Mouse (Mus musculus) MEL (cell line): ENCODE results near the gene Tmem150a. TPM values are rescaled to one million over a fixed set of nuclear protein-coding genes. Genes with fewer than 3 reads are reported as not detected.

ENCODE experiments used
- DNase-seq: peaks from one replicate; pipeline ENCODE4 v3.0.0; 2011; ENCODE audit warnings: low read depth, low spot score
- H3K27ac ChIP-seq: 2 replicates; pipeline ENCODE4 v1.5.1; 2012; ENCODE audit warnings: low read depth, mild to moderate bottlenecking, control low read depth, low read length, moderate library complexity; ENCODE audit not compliant: control insufficient read depth
- H3K27me3 ChIP-seq, 2 experiments: fragments of 150-350 bp in 1 of 2; sonication (generic) in 1 of 2; 2 replicates each; pipeline ENCODE4 v1.6.1; 2012; ENCODE audit warnings: low read length in 2 of 2, mild to moderate bottlenecking in 2 of 2, improper control_type of control experiment in 1 of 2, moderate library complexity in 1 of 2; ENCODE audit not compliant: insufficient read depth in 2 of 2, control insufficient read depth in 1 of 2
- H3K36me3 ChIP-seq, 2 experiments: 2 replicates each; pipeline ENCODE4 v1.6.1; 2012 to 2014; ENCODE audit warnings: low read length in 2 of 2, improper control_type of control experiment in 1 of 2, inconsistent platforms in 1 of 2, mild to moderate bottlenecking in 1 of 2; ENCODE audit not compliant: insufficient read depth in 2 of 2, control insufficient read depth in 1 of 2
- H3K4me1 ChIP-seq, 2 experiments: fragments of 150-350 bp in 1 of 2; sonication (generic) in 1 of 2; 2 replicates each; pipeline ENCODE4 v1.6.1; 2012; ENCODE audit warnings: low read length in 2 of 2, improper control_type of control experiment in 1 of 2, mild to moderate bottlenecking in 1 of 2; ENCODE audit not compliant: insufficient read depth in 2 of 2, control insufficient read depth in 1 of 2
- H3K4me3 ChIP-seq, 2 experiments: fragments of 150-350 bp in 1 of 2; sonication (generic) in 1 of 2; 2 replicates each; pipeline ENCODE4 v1.5.1; 2012; ENCODE audit warnings: low read depth in 2 of 2, low read length in 2 of 2, mild to moderate bottlenecking in 2 of 2, moderate library complexity in 2 of 2, control low read depth in 1 of 2, improper control_type of control experiment in 1 of 2; ENCODE audit not compliant: control insufficient read depth in 1 of 2, insufficient read depth in 1 of 2
- H3K79me2 ChIP-seq: 2 replicates; pipeline ENCODE4 v1.6.1; 2012; ENCODE audit warnings: mild to moderate bottlenecking, low read length, moderate library complexity; ENCODE audit not compliant: control insufficient read depth, poor library complexity, insufficient read depth
- H3K9ac ChIP-seq: 2 replicates; pipeline ENCODE4 v1.6.1; 2012; ENCODE audit warnings: low read depth, mild to moderate bottlenecking, control low read depth, low read length, moderate library complexity; ENCODE audit not compliant: control insufficient read depth, poor library complexity, severe bottlenecking
- H3K9me3 ChIP-seq: fragments of 150-350 bp; sonication (generic); replicated peaks from 2 replicates; pipeline ENCODE4 v1.6.1; 2012; ENCODE audit warnings: mild to moderate bottlenecking, low read length, improper control_type of control experiment, moderate library complexity; ENCODE audit not compliant: insufficient read depth
- BHLHE40 ChIP-seq: IDR thresholded peaks from 2 replicates; pipeline ENCODE4 v1.6.1; 2012; ENCODE audit warnings: low read depth, mild to moderate bottlenecking, inconsistent platforms, low read length, improper control_type of control experiment, borderline replicate concordance
- CHD1 ChIP-seq: IDR thresholded peaks from 2 replicates; pipeline ENCODE4 v1.6.1; 2012; ENCODE audit warnings: low read depth, mild to moderate bottlenecking, inconsistent platforms, low read length, improper control_type of control experiment
- CHD2 ChIP-seq: IDR thresholded peaks from 2 replicates; pipeline ENCODE4 v1.6.1; 2011; ENCODE audit warnings: low read length, improper control_type of control experiment
- CTCF ChIP-seq, 3 experiments: IDR thresholded peaks in 2 of 3; conservative IDR thresholded peaks in 1 of 3; 2 replicates each; pipeline ENCODE4 v1.5.1; 2011 to 2012; ENCODE audit warnings: low read length in 3 of 3, low read depth in 2 of 3, mild to moderate bottlenecking in 2 of 3, improper control_type of control experiment in 1 of 3, inconsistent platforms in 1 of 3, mixed read lengths in 1 of 3, moderate library complexity in 1 of 3; ENCODE audit not compliant: control insufficient read depth in 1 of 3, insufficient read depth in 1 of 3, poor library complexity in 1 of 3, severe bottlenecking in 1 of 3
- E2F4 ChIP-seq: IDR thresholded peaks from 2 replicates; pipeline ENCODE4 v1.6.1; 2011; ENCODE audit warnings: low read depth, low read length, improper control_type of control experiment, borderline replicate concordance
- ELF1 ChIP-seq: IDR thresholded peaks from 2 replicates; pipeline ENCODE4 v1.6.1; 2014; ENCODE audit warnings: low read depth, mild to moderate bottlenecking, inconsistent platforms, low read length, improper control_type of control experiment, moderate library complexity
- EP300 ChIP-seq, 2 experiments: IDR thresholded peaks; 2 replicates each; pipeline ENCODE4 v1.6.1; 2011; ENCODE audit warnings: improper control_type of control experiment in 2 of 2, low read length in 2 of 2, low read depth in 1 of 2, mild to moderate bottlenecking in 1 of 2
- GABPA ChIP-seq: IDR thresholded peaks from 2 replicates; pipeline ENCODE4 v1.6.1; 2012; ENCODE audit warnings: low read depth, mild to moderate bottlenecking, inconsistent platforms, low read length, improper control_type of control experiment, moderate library complexity
- GATA1 ChIP-seq: IDR thresholded peaks from 2 replicates; pipeline ENCODE4 v1.6.1; 2011; ENCODE audit warnings: low read depth, low read length, improper control_type of control experiment
- HCFC1 ChIP-seq: IDR thresholded peaks from 2 replicates; pipeline ENCODE4 v1.6.1; 2012; ENCODE audit warnings: low read depth, mild to moderate bottlenecking, inconsistent platforms, low read length, improper control_type of control experiment, moderate library complexity
- JUND ChIP-seq: IDR thresholded peaks from 2 replicates; pipeline ENCODE4 v1.6.1; 2011; ENCODE audit warnings: low read depth, mild to moderate bottlenecking, improper control_type of control experiment, low read length
- KAT2A ChIP-seq: conservative IDR thresholded peaks from 2 replicates; pipeline ENCODE4 v1.6.1; 2012; ENCODE audit warnings: low read depth, low read length, improper control_type of control experiment, inconsistent platforms
- MAFK ChIP-seq: IDR thresholded peaks from 2 replicates; pipeline ENCODE4 v1.6.1; 2011; ENCODE audit warnings: low read depth, mild to moderate bottlenecking, low read length, improper control_type of control experiment, borderline replicate concordance
- MAX ChIP-seq: IDR thresholded peaks from 2 replicates; pipeline ENCODE4 v1.6.1; 2011; ENCODE audit warnings: low read length, improper control_type of control experiment
- MAZ ChIP-seq: IDR thresholded peaks from 2 replicates; pipeline ENCODE4 v1.6.1; 2012; ENCODE audit warnings: low read depth, mild to moderate bottlenecking, inconsistent platforms, low read length, improper control_type of control experiment
- MEF2A ChIP-seq: IDR thresholded peaks from 2 replicates; pipeline ENCODE4 v1.6.1; 2014; ENCODE audit warnings: low read depth, mild to moderate bottlenecking, inconsistent platforms, low read length, improper control_type of control experiment; ENCODE audit not compliant: poor library complexity, insufficient replicate concordance, severe bottlenecking; ENCODE audit errors: extremely low read depth
- MXI1 ChIP-seq: IDR thresholded peaks from 2 replicates; pipeline ENCODE4 v1.6.1; 2011; ENCODE audit warnings: mild to moderate bottlenecking, low read depth, low read length, improper control_type of control experiment
- MYB ChIP-seq: IDR thresholded peaks from 2 replicates; pipeline ENCODE4 v1.6.1; 2011; ENCODE audit warnings: mild to moderate bottlenecking, low read depth, low read length, improper control_type of control experiment
- MYC ChIP-seq: IDR thresholded peaks from 2 replicates; pipeline ENCODE4 v1.6.1; 2011; ENCODE audit warnings: low read depth, mild to moderate bottlenecking, low read length, improper control_type of control experiment, moderate library complexity
- NELFE ChIP-seq: IDR thresholded peaks from 2 replicates; pipeline ENCODE4 v1.6.1; 2011; ENCODE audit warnings: low read depth, low read length, improper control_type of control experiment
- NRF1 ChIP-seq: IDR thresholded peaks from 2 replicates; pipeline ENCODE4 v1.6.1; 2014; ENCODE audit warnings: low read depth, mild to moderate bottlenecking, inconsistent platforms, low read length, improper control_type of control experiment, moderate library complexity; ENCODE audit not compliant: poor library complexity, insufficient read depth, severe bottlenecking
- POLR2A ChIP-seq, 2 experiments: IDR thresholded peaks; 2 replicates each; pipeline ENCODE4 v1.6.1; 2011 to 2012; ENCODE audit warnings: low read length in 2 of 2, mild to moderate bottlenecking in 2 of 2, control low read depth in 1 of 2, improper control_type of control experiment in 1 of 2, low read depth in 1 of 2, moderate library complexity in 1 of 2; ENCODE audit not compliant: control insufficient read depth in 1 of 2, insufficient read depth in 1 of 2, poor library complexity in 1 of 2
- POLR2AphosphoS2 ChIP-seq: IDR thresholded peaks from 2 replicates; pipeline ENCODE4 v1.6.1; 2011; ENCODE audit warnings: low read length, improper control_type of control experiment
- RAD21 ChIP-seq: IDR thresholded peaks from 2 replicates; pipeline ENCODE4 v1.6.1; 2011; ENCODE audit warnings: mild to moderate bottlenecking, low read depth, low read length, improper control_type of control experiment
- RCOR1 ChIP-seq: IDR thresholded peaks from 2 replicates; pipeline ENCODE4 v1.6.1; 2012; ENCODE audit warnings: low read depth, mild to moderate bottlenecking, inconsistent platforms, low read length, improper control_type of control experiment
- SIN3A ChIP-seq: IDR thresholded peaks from 2 replicates; pipeline ENCODE4 v1.6.1; 2012; ENCODE audit warnings: low read length, improper control_type of control experiment, inconsistent platforms
- SMC3 ChIP-seq: IDR thresholded peaks from 2 replicates; pipeline ENCODE4 v1.6.1; 2011; ENCODE audit warnings: low read depth, low read length, improper control_type of control experiment
- TAL1 ChIP-seq: IDR thresholded peaks from 2 replicates; pipeline ENCODE4 v1.6.1; 2012; ENCODE audit warnings: mild to moderate bottlenecking, inconsistent platforms, low read length, moderate library complexity, mixed read lengths
- TBP ChIP-seq: IDR thresholded peaks from 2 replicates; pipeline ENCODE4 v1.8.0; 2011; ENCODE audit warnings: low read depth, low read length, improper control_type of control experiment
- TCF12 ChIP-seq: IDR thresholded peaks from 2 replicates; pipeline ENCODE4 v1.6.1; 2014; ENCODE audit warnings: low read depth, mild to moderate bottlenecking, inconsistent platforms, low read length, improper control_type of control experiment, moderate library complexity
- USF1 ChIP-seq: IDR thresholded peaks from 2 replicates; pipeline ENCODE4 v1.6.1; 2014; ENCODE audit warnings: low read depth, mild to moderate bottlenecking, inconsistent platforms, low read length, improper control_type of control experiment, moderate library complexity
- USF2 ChIP-seq, 2 experiments: IDR thresholded peaks; 2 replicates each; pipeline ENCODE4 v1.6.1; 2011 to 2012; ENCODE audit warnings: improper control_type of control experiment in 2 of 2, low read length in 2 of 2, borderline replicate concordance in 1 of 2, inconsistent platforms in 1 of 2, low read depth in 1 of 2, mild to moderate bottlenecking in 1 of 2; ENCODE audit not compliant: insufficient read depth in 1 of 2
- ZC3H11A ChIP-seq: IDR thresholded peaks from 2 replicates; pipeline ENCODE4 v1.6.1; 2012; ENCODE audit warnings: low read depth, mild to moderate bottlenecking, inconsistent platforms, low read length, improper control_type of control experiment
- ZKSCAN1 ChIP-seq: IDR thresholded peaks from 2 replicates; pipeline ENCODE4 v1.6.1; 2012; ENCODE audit warnings: low read depth, mild to moderate bottlenecking, inconsistent platforms, low read length, improper control_type of control experiment, moderate library complexity
- ZMIZ1 ChIP-seq: IDR thresholded peaks from 2 replicates; pipeline ENCODE4 v1.6.1; 2012; ENCODE audit warnings: low read depth, mild to moderate bottlenecking, inconsistent platforms, low read length, improper control_type of control experiment, moderate library complexity
- ZNF384 ChIP-seq: IDR thresholded peaks from 2 replicates; pipeline ENCODE4 v1.6.1; 2012; ENCODE audit warnings: low read depth, mild to moderate bottlenecking, inconsistent platforms, low read length, improper control_type of control experiment
- polyA plus RNA-seq, 2 experiments: library from polyadenylated mRNA; stranded (reverse) in 1 of 2; unstranded in 1 of 2; fragments of >175 nt in 1 of 2; fragments of >200 nt in 1 of 2; gene quantifications; 2 replicates each; pipeline versions ENCODE4 v1.2.1 to v1.2.4; 2012; ENCODE audit warnings: low replicate concordance in 2 of 2, low read depth in 1 of 2; ENCODE audit not compliant: insufficient read length in 2 of 2, insufficient read depth in 1 of 2, missing spikeins in 1 of 2
- total RNA-seq: library from RNA; depleted of rRNA; stranded (reverse); fragments of 300-350 nt; gene quantifications from 2 replicates; pipeline ENCODE4 v1.2.3, GENCODE M21; 2012

Tmem150a gene
- total and polyA plus RNA-seq, 3 experiments: 0.15 to 2.5 TPM; not detected in 1

GRCm38 (mm10) chr6:72357164-72358079, 2.2 kb downstream of the Tmem150a start:
- peaks cover under 1 to 15% of the 10 kb centered on the region in 2 experiments for H3K36me3 ChIP-seq
- H3K9ac ChIP-seq: no peak overlapping the region
- H3K27me3 ChIP-seq: no peaks in the 10 kb centered on the region
- no peaks in the 10 kb centered on the region for H3K9me3 ChIP-seq
- no peak overlapping the region for H3K4me3 ChIP-seq
- H3K27ac ChIP-seq: no peak overlapping the region
- peaks cover 8% of the 10 kb centered on the region for H3K79me2 ChIP-seq
- DNase-seq: peak; percentile 72
- peaks cover 0 to 18% of the 10 kb centered on the region in 2 experiments; a peak in 2 of 4 replicates for H3K4me1 ChIP-seq
- TF ChIP-seq MXI1: peak; percentile 26; the same call in 1 of the 2 replicates
- no peak for TF ChIP-seq NELFE
- TF ChIP-seq ZNF384: no peak
- no peak for TF ChIP-seq POLR2A (IDR thresholded peaks at IDR 0.05; ENCODE audit: control insufficient read depth in 1 of 2, insufficient read depth in 1 of 2, low read depth in 1 of 2, low read length in 2 of 2, poor library complexity in 1 of 2)
- TF ChIP-seq CTCF (IDR thresholded peaks at IDR 0.05 in 2 of 3, conservative IDR thresholded peaks at IDR 0.05 in 1 of 3; ENCODE audit: control insufficient read depth in 1 of 3, insufficient read depth in 1 of 3, low read depth in 2 of 3, low read length in 3 of 3, poor library complexity in 1 of 3, severe bottlenecking in 1 of 3): no peak
- no peak for TF ChIP-seq SIN3A
- no peak for TF ChIP-seq TBP
- peak; percentile 90 for TF ChIP-seq TAL1
- no peak for TF ChIP-seq KAT2A
- TF ChIP-seq HCFC1: no peak
- no peak for TF ChIP-seq CHD1
- TF ChIP-seq ZC3H11A: no peak
- no peak for TF ChIP-seq MAX
- TF ChIP-seq SMC3: no peak
- TF ChIP-seq USF2 (IDR thresholded peaks at IDR 0.05; ENCODE audit: borderline replicate concordance in 1 of 2, insufficient read depth in 1 of 2, low read depth in 1 of 2, low read length in 2 of 2): no peak
- TF ChIP-seq E2F4: no peak
- no peak for TF ChIP-seq ZKSCAN1
- no peak; the same call in 1 of the 2 replicates for TF ChIP-seq POLR2AphosphoS2
- TF ChIP-seq JUND: no peak
- TF ChIP-seq USF1: no peak
- no peak for TF ChIP-seq NRF1
- TF ChIP-seq GABPA: no peak
- TF ChIP-seq ELF1: no peak
- no peak for TF ChIP-seq MEF2A
- TF ChIP-seq RAD21: no peak
- TF ChIP-seq TCF12: peak; percentile 88
- no peak for TF ChIP-seq MYB
- peak; percentile 56; the same call in 1 of the 2 replicates for TF ChIP-seq MAZ
- TF ChIP-seq RCOR1: peak; percentile 99
- TF ChIP-seq MAFK: no peak
- no peak for TF ChIP-seq CHD2
- peak; percentile 26; the same call in 1 of the 2 replicates for TF ChIP-seq ZMIZ1
- TF ChIP-seq BHLHE40: peak; percentile 35; the same call in 1 of the 2 replicates
- no peak for TF ChIP-seq MYC
- peak; percentile 83 for TF ChIP-seq GATA1
- peak; percentile 28 to 75; a peak in 2 of 4 replicates for TF ChIP-seq EP300 (IDR thresholded peaks at IDR 0.05; ENCODE audit: low read depth in 1 of 2, low read length in 2 of 2)
